Mouse (Mus musculus): ENCODE results near the gene Adamtsl1.

DNA sequence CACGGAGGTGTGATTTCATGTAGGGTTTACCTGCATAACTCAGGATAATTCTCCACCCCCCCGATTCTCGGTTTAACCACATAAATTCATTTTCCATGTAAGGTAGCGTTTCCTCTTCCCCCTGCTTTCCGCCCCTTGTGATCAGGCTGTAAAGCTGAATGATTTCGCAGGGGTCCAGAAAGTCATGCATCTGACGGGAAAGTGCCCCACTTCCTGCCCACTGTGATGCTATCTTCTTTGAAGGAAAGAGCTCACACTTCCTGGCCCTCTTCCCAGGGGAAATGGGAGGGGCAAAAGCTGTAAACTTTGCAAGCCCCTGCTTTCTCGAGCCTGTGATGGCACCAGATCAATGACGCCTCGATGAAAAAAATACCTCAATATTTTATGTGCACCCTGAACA is 465.2 kb downstream of the Adamtsl1 start:
- TF ChIP-seq CTCF (IDR thresholded peaks at IDR 0.05; ENCODE audit: extremely low read depth, insufficient read depth, insufficient read length, insufficient replicate concordance): no peak
- TF ChIP-seq POLR2A (IDR thresholded peaks at IDR 0.05; ENCODE audit: low read depth, low read length): no peak

All from spleen, adult 2 months (tissue).